Mouse (Mus musculus) thymus, adult 2 months (tissue): ENCODE data around the gene Rdh9. TPM values are rescaled to one million over a fixed set of nuclear protein-coding genes. Genes with fewer than 3 reads are reported as not detected.

Experiments
- DNase-seq: peaks from one replicate; pipeline ENCODE4 v3.0.0; 2021
- H3K27ac ChIP-seq: fragments of 200-500 bp; 2 replicates; pipeline ENCODE4 v1.5.1; 2012; ENCODE audit warnings: low read length, control low read depth; ENCODE audit not compliant: control insufficient read depth, insufficient read depth
- H3K27me3 ChIP-seq: fragments of 200-500 bp; 2 replicates; pipeline ENCODE4 v1.6.1; 2012; ENCODE audit warnings: mild to moderate bottlenecking, low read length, moderate library complexity, mixed read lengths; ENCODE audit not compliant: control insufficient read depth, insufficient read depth
- H3K36me3 ChIP-seq: fragments of 200-500 bp; 2 replicates; pipeline ENCODE4 v1.6.1; 2012; ENCODE audit warnings: mild to moderate bottlenecking, low read length, moderate library complexity; ENCODE audit not compliant: control insufficient read depth, insufficient read depth
- H3K4me1 ChIP-seq: fragments of 200-500 bp; replicated peaks from 2 replicates; pipeline ENCODE4 v1.6.1; 2012; ENCODE audit warnings: low read length; ENCODE audit not compliant: control insufficient read depth, insufficient read depth
- H3K4me3 ChIP-seq: fragments of 200-500 bp; 2 replicates; pipeline ENCODE4 v1.5.1; 2012; ENCODE audit warnings: mild to moderate bottlenecking, low read length, control low read depth, moderate library complexity; ENCODE audit not compliant: control insufficient read depth, insufficient read depth
- CTCF ChIP-seq: fragments of 200-500 bp; IDR thresholded peaks from 2 replicates; pipeline ENCODE4 v1.5.1; 2012; ENCODE audit warnings: mild to moderate bottlenecking, control low read depth, low read length, moderate library complexity, borderline replicate concordance; ENCODE audit not compliant: control insufficient read depth, poor library complexity, insufficient read depth; ENCODE audit errors: extremely low read depth
- POLR2A ChIP-seq: fragments of 200-500 bp; IDR thresholded peaks from 2 replicates; pipeline ENCODE4 v1.6.1; 2012; ENCODE audit warnings: mild to moderate bottlenecking, low read length, control low read depth, moderate library complexity; ENCODE audit not compliant: control insufficient read depth, poor library complexity, insufficient read depth; ENCODE audit errors: extremely low read depth
- WGBS: fragments of 180-500 bp; shearing (Covaris S2); methylation state at CpG from one replicate; pipeline ENCODE4 v1.1.7; 2018; 5-methylcytosine and 5-hydroxymethylcytosine counted together
- polyA plus RNA-seq: library from polyadenylated mRNA; depleted of rRNA; stranded (reverse); fragments of >200 nt; gene quantifications from 2 replicates; pipeline ENCODE4 v1.2.3, GENCODE M21; 2012

Gene Rdh9
- polyA plus RNA-seq, 1 experiment, result 0.20 TPM

- TF ChIP-seq POLR2A, result no peak
- no peak for TF ChIP-seq CTCF
- H3K4me1 ChIP-seq, result no peaks in the 10 kb centered on the region
- H3K36me3 ChIP-seq, result peaks cover 19% of the 10 kb centered on the region
- no peak overlapping the region for H3K4me3 ChIP-seq
- H3K27ac ChIP-seq, result no peak overlapping the region
- 71% methylated on average over 5 of the region's 5 CpGs for WGBS
- no peaks in the 10 kb centered on the region for H3K27me3 ChIP-seq
- no peak for DNase-seq
Observed at GRCm38 (mm10) chr10:127745886-127746285, 30.3 kb upstream of the Rdh9 start.

GRCm38 (mm10) chr10:127747254-127747653, 28.9 kb upstream of the Rdh9 start:
- WGBS, result 91% methylated on average over 8 of the region's 8 CpGs
- no peak overlapping the region for H3K27ac ChIP-seq
- no peak for TF ChIP-seq POLR2A
- TF ChIP-seq CTCF, result no peak
- H3K27me3 ChIP-seq, result no peaks in the 10 kb centered on the region
- no peak overlapping the region for H3K4me3 ChIP-seq
- DNase-seq, result no peak
- peaks cover 16% of the 10 kb centered on the region for H3K36me3 ChIP-seq
- H3K4me1 ChIP-seq, result no peaks in the 10 kb centered on the region

- H3K4me3 ChIP-seq, result no peak overlapping the region
- no peaks in the 10 kb centered on the region for H3K4me1 ChIP-seq
- no peaks in the 10 kb centered on the region for H3K27me3 ChIP-seq
- TF ChIP-seq CTCF (no peak), POLR2A (no peak)
- H3K36me3 ChIP-seq, result no peaks in the 10 kb centered on the region; the same call in 1 of the 2 replicates
- DNase-seq, result no peak
- H3K27ac ChIP-seq, result no peak overlapping the region
- 66% methylated on average over 8 of the region's 8 CpGs for WGBS
Observed at GRCm38 (mm10) chr10:127748847-127749612, 27.2 kb upstream of the Rdh9 start.

- TF ChIP-seq CTCF (no peak), POLR2A (no peak)
- DNase-seq, result no peak
- WGBS, result 87% methylated on average over 24 of the region's 24 CpGs
- Histone ChIP-seq H3K4me1 (no peaks in the 10 kb centered on the region), H3K4me3 (no peak overlapping the region), H3K27me3 (no peaks in the 10 kb centered on the region), H3K36me3 (no peaks in the 10 kb centered on the region), H3K27ac (no peak overlapping the region)
Observed at GRCm38 (mm10) chr10:127750136-127750777, 25.9 kb upstream of the Rdh9 start.

GRCm38 (mm10) chr10:127751548-127751947, 24.6 kb upstream of the Rdh9 start, which contains the start of gene Gpr182:
Gene Gpr182 (minus strand): TSS chr10:127751732.
- Histone ChIP-seq H3K27ac (no peak within 1 kb of the TSS), H3K27me3 (no peaks in the 10 kb centered on the region), H3K4me3 (no peak within 1 kb of the TSS), H3K4me1 (no peaks in the 10 kb centered on the region), H3K36me3 (no peaks in the 10 kb centered on the region)
- no peak for TF ChIP-seq CTCF
- TF ChIP-seq POLR2A, result no peak
- WGBS, result 85% methylated on average over 8 of the region's 8 CpGs
- no peak for DNase-seq

GRCm38 (mm10) chr10:127754566-127755166, 21.5 kb upstream of the Rdh9 start:
- Histone ChIP-seq H3K4me3 (no peak overlapping the region), H3K27ac (no peak overlapping the region), H3K27me3 (no peaks in the 10 kb centered on the region), H3K36me3 (no peaks in the 10 kb centered on the region), H3K4me1 (no peaks in the 10 kb centered on the region)
- 79% methylated on average over 6 of the region's 6 CpGs for WGBS
- no peak for DNase-seq
- TF ChIP-seq CTCF (no peak), POLR2A (no peak)
